Mouse (Mus musculus): ENCODE results near the gene Slc26a10. TPM values are rescaled to one million over a fixed set of nuclear protein-coding genes. Genes with fewer than 3 reads are reported as not detected.

Slc26a10 gene
- polyA plus RNA-seq, 2 experiments from 2014 or later, result 2.5 to 2.7 TPM

- ATAC-seq, result no peak
Observed at GRCm38 (mm10) chr10:127127711-127128279, 52.6 kb downstream of the Slc26a10 start.

GRCm38 (mm10) chr10:127126579-127126978 is 53.9 kb downstream of the Slc26a10 start:
- no peak for ATAC-seq

- ATAC-seq, result peak; percentile 40
Observed at GRCm38 (mm10) chr10:127125210-127126001, 55.0 kb downstream of the Slc26a10 start.

- ATAC-seq, result no peak
Observed at GRCm38 (mm10) chr10:127123436-127123805, 57.0 kb downstream of the Slc26a10 start.

- no peak for ATAC-seq
Observed at GRCm38 (mm10) chr10:127122784-127123435, 57.5 kb downstream of the Slc26a10 start.

- no peak for ATAC-seq
Observed at GRCm38 (mm10) chr10:127122018-127122417, 58.4 kb downstream of the Slc26a10 start.

Other genes starting within 250 kb of the Slc26a10 start
- gene Ctdsp2, start 201.9 kb downstream of the Slc26a10 start, polyA plus RNA-seq (2017; shearing (Covaris generic)), result 10 to 100 TPM; 29.8 to 35.8 TPM
- not detected for gene Avil, start 179.9 kb downstream of the Slc26a10 start, polyA plus RNA-seq (2017; shearing (Covaris generic))
- 10 to 100 TPM; 42.5 to 57.1 TPM for gene Tsfm, start 149.8 kb downstream of the Slc26a10 start, polyA plus RNA-seq (2017; shearing (Covaris generic))
- gene Mettl1, start 139.2 kb downstream of the Slc26a10 start, polyA plus RNA-seq (2017; shearing (Covaris generic)), result 10 to 100 TPM; 19.8 to 23.9 TPM
- gene Eef1akmt3, start 139.1 kb downstream of the Slc26a10 start, polyA plus RNA-seq (2017; shearing (Covaris generic)), result under 1 TPM in 1 of 2 experiments, not detected in 1; 0.52 TPM
- gene Cyp27b1, start 132.4 kb downstream of the Slc26a10 start, polyA plus RNA-seq (2017; shearing (Covaris generic)), result not detected
- 1 to 10 TPM in 1 of 2 experiments, under 1 TPM in 1; 0.65 to 1.0 TPM for gene March9, start 120.5 kb downstream of the Slc26a10 start, polyA plus RNA-seq (2017; shearing (Covaris generic))
- 100 to 1,000 TPM; 304 to 317 TPM for gene Cdk4, start 117.1 kb downstream of the Slc26a10 start, polyA plus RNA-seq (2017; shearing (Covaris generic))
- 100 to 1,000 TPM in 1 of 2 experiments, 10 to 100 TPM in 1; 99.2 to 103 TPM for gene Tspan31, start 110.4 kb downstream of the Slc26a10 start, polyA plus RNA-seq (2017; shearing (Covaris generic))
- gene Agap2, start 105.4 kb downstream of the Slc26a10 start, polyA plus RNA-seq (2017; shearing (Covaris generic)), result 10 to 100 TPM; 20.4 to 29.9 TPM
- 10 to 100 TPM; 51.3 to 75.5 TPM for gene Os9, start 59.5 kb downstream of the Slc26a10 start, polyA plus RNA-seq (2017; shearing (Covaris generic))
- 100 to 1,000 TPM; 152 to 209 TPM for gene B4galnt1, start 15.4 kb downstream of the Slc26a10 start, polyA plus RNA-seq (2017; shearing (Covaris generic))
- not detected for gene Arhgef25, start 9.4 kb upstream of the Slc26a10 start, polyA plus RNA-seq (2017; shearing (Covaris generic))
- 10 to 100 TPM; 40.6 to 42.9 TPM for gene Dtx3, start 15.1 kb upstream of the Slc26a10 start, polyA plus RNA-seq (2017; shearing (Covaris generic))
- gene Pip4k2c, start 30.9 kb upstream of the Slc26a10 start, polyA plus RNA-seq (2017; shearing (Covaris generic)), result 10 to 100 TPM; 24.2 to 27.8 TPM
- under 1 TPM; 0.18 to 0.70 TPM for gene Kif5a, start 82.7 kb upstream of the Slc26a10 start, polyA plus RNA-seq (2017; shearing (Covaris generic))
- 10 to 100 TPM; 55.4 to 60.6 TPM for gene Dctn2, start 85.7 kb upstream of the Slc26a10 start, polyA plus RNA-seq (2017; shearing (Covaris generic))
- gene Mbd6, start 108.4 kb upstream of the Slc26a10 start, polyA plus RNA-seq (2017; shearing (Covaris generic)), result 10 to 100 TPM in 1 of 2 experiments, 1 to 10 TPM in 1; 4.0 to 10.6 TPM
- gene Mars, start 131.1 kb upstream of the Slc26a10 start, polyA plus RNA-seq (2017; shearing (Covaris generic)), result 10 to 100 TPM; 21.6 to 21.9 TPM
- gene Arhgap9, start 141.3 kb upstream of the Slc26a10 start, polyA plus RNA-seq (2017; shearing (Covaris generic)), result 100 to 1,000 TPM; 125 TPM
- under 1 TPM; 0.15 to 0.75 TPM for gene Gli1, start 161.3 kb upstream of the Slc26a10 start, polyA plus RNA-seq (2017; shearing (Covaris generic))
- under 1 TPM in 1 of 2 experiments, not detected in 1; 0.07 TPM for gene Inhbe, start 173.8 kb upstream of the Slc26a10 start, polyA plus RNA-seq (2017; shearing (Covaris generic))
- gene Inhbc, start 189.8 kb upstream of the Slc26a10 start, polyA plus RNA-seq (2017; shearing (Covaris generic)), result not detected
- gene R3hdm2, start 199.7 kb upstream of the Slc26a10 start, polyA plus RNA-seq (2017; shearing (Covaris generic)), result 10 to 100 TPM; 14.4 to 15.0 TPM